Mouse (Mus musculus): ENCODE results near the gene Trim69.

DNA sequence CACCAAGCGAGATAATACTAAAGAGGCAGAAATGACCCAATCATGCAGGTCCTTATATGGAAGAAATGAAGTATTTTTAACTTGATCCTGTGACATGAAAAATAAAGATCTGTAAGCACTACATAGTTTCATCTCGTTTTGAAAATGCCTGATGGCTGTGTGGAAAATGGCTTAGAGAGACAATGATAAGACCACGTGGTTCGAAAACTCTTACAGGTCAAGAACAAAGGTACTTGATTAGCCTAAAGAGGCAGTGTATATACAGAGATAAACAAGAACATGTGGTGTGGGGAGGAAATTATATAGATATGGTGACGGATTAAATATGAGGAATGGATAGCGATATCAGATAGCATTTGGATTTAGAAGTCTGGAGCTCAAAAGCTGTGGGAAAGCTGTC, 10.8 kb downstream of the Trim69 start:
- no peak for TF ChIP-seq CTCF (IDR thresholded peaks at IDR 0.05; ENCODE audit: control insufficient read depth, insufficient read depth, insufficient read length)
- no peak for TF ChIP-seq MYOG (IDR thresholded peaks at IDR 0.05; ENCODE audit: control insufficient read depth, extremely low read depth, insufficient read length)
